Mouse (Mus musculus): ENCODE data around the gene Ptch1.

The Ptch1 gene

DNA sequence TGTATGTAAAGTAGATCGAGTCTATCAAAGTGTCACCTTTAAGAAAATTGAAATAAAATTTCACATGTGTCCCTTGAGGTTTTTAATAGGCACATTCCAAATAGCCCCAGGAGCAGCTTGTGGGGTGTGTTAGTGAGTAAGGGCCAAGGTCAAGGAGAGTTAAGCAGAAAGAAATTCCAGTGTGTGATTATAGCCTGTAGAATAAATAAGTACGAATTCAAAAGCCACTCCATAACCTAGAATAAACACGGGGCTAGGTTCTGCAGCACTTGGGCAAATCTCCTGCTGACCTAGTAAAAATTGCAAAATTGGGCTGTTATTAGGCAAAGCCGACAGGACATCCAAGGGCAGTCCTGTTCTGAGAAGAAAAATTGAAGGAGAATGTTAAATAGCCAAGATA is 38.4 kb downstream of the Ptch1 start:
- no peak for DNase-seq (ENCODE audit: low spot score)

DNA sequence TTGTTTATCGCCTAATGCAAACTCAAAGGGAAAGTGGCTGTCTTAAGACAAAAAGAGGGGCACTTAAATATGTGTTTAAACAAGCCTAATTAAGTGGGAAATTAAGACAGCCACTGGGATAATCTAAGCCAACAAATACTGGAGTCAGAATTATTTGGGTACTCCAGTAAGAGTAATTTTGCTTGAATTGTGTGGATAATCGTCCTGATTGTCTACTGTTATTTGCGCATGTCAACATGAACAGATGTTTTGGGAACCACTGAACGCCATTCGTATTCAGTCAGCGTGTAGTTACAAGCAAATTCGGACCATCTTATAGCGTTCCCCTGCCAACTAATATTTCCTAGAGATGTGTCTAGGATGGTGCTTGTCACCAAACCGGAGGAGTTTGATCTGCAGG is 42.5 kb downstream of the Ptch1 start:
- no peak for DNase-seq (ENCODE audit: low spot score)

DNA sequence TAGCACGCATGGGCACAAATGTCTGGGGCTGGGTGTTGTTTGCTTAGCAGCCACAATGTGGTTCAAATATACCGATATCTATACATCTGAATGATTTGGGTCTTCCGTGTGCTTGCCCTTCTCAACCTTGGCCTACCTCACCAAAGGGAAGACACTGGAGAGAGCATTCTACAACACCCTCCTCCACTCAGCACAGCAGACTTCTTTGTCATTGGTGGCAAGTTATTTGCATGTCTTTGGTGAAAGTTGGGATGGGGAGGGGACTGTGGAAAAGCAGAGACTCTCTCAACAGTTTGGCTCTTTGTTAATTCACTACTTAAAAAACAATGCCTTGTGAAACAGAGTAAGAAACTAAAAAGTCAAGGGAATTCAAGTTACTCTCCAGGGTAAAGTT is 43.0 kb downstream of the Ptch1 start:
- no peak for DNase-seq (ENCODE audit: low spot score)

DNA sequence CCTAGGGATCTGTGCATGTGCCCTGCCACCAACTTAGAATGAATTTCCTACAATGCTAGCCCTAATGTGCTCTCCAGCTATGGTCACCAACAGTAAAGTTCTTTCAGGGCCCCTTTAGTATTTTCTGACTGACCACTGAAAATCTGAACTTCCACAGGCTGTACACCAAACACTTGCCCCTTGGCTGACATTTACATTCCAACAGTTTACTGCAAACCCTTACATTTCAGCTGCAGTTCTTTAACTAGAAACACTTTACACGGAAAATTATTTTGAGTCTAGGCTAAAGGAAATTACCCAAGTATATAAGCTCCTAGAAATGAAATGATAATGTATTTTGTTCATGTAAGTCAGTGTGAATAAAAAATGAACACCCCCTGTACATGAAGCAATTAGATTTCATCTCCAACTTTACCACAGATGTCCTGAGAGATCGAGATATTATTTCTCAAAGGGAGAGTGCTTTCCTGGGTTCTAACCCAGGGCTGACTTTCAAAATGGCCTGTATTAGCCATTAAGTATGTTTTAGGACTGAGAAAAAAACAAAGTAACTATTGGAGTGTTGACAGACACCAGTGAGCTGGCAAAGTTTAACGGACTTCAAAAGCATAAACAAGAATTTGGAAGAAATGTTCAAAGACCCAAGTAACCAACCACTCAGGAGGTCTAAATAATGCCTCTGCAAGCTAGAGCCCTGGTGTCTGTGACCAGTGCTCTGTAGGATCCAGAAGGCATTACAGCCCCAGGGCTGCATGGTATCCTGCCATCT is 43.6 kb downstream of the Ptch1 start:
- no peak for DNase-seq (ENCODE audit: low spot score)

DNA sequence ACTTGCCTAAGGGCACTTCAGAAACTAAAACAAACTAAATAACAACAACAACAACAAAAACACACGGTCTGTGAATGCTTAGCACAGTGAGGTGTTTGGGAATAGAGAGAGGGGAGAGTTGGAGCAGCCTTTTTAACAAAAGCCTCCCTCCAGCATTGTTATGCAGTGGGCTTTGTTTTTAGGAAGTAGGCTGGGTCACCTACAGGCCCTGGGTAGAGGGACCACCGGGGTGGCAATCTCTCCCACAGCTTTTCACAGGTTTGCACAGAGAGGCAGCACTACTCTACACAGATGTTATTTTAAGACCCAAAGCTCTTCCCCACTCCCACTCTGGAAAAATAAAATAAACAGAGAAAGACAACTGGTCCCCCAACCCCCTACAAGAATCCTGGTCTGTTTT is 44.5 kb downstream of the Ptch1 start:
- no peak for DNase-seq (ENCODE audit: low spot score)

DNA sequence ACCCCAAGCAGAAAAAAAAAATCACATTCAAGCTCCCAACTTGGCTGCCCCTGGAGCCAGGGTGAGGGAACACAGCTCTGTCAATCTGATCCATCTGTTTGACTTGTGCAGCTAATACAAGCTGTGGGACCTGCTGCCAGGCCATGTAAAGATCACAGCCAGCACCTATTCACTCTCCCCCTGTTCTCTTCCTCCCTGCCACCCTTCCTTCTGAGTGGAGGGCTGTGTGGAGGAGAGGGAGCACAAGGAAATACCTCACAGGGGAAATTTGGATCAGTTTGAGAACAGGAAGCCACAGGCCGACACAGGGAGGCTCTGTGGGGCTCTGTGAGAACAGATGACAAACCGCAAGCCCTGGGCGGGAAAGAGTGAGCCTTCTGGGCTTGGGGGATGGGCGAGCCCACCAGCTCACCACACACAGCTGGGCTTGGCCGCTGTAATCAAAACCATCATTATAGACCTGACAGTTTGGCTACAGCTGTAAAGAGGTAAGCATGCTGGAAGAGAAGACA is 45.2 kb downstream of the Ptch1 start:
- peak; percentile 79 for DNase-seq (ENCODE audit: low spot score)

DNA sequence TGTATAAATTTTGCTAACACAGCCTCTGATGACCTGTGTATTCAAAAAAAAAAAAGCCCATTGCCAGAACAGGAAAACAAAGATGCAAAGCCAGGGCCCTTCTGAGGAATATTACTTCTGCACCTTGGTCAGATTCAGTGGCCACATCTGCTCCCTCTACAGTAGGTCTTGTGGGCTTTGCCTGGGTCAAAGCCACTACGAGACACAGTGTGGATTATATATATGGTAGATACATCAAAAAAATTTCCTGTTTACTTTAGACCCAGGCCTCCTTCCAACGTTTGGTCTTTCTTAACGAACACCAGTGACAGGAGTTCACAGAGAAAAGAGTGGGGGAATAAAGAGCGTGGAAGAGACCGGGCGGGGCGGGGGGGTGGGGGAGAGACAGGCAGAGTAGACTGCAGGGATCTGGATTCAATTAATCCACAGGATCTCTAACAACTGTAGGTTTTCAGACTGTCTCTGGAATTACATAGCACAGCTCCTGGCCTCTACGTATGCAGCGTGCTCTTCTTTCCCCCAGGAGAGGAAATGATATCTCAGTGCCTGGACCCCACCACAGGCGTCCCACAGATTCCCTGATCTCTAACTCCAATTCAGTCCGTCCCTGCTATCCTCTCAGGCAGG is 47.7 kb downstream of the Ptch1 start:
- DNase-seq (ENCODE audit: low spot score): peak; percentile 42

DNA sequence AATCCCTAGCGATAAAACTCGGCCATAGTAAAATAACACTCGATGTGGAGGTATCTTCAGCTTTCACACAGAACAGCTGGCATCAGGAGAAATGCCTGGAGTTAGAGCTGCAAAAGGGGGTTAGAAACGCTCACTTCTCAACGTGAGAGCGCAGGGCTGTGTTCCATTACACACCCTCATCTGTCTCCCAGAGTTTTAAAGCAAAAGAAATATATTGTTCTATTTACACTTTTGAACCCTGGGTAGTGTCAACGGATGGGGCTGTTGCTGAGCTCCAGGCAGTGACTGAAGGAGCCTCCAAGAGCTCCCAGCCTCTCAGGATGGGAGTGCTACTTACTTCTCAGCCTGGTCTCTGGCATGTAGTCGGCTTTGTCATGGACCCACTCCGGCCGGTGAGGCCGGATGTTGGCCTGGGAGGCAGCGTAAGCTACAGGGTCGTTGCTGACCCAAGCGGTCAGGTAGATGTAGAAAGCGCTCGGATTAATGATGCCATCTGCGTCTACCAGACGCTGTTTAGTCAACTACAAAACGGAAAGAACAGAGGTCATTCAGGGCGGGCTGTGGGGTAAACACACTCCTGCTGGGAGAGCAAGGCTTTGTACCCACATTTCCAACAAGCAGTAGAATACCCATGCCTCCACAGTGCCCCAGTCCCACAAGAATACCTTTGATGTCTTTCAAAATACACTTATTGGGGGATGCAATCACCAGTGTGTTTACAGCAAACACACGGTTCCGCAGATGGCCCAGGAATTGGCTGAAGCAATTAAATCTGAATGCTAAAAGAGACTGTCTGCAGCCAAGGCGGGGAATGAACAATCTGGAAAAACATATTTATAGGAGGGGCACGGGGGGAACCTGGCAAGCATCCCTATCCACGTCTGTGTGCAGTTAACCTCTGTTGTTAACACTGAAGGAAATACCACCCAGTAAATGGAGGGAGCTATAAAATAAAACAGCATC is 48.5 kb downstream of the Ptch1 start:
- DNase-seq (ENCODE audit: low spot score): no peak

DNA sequence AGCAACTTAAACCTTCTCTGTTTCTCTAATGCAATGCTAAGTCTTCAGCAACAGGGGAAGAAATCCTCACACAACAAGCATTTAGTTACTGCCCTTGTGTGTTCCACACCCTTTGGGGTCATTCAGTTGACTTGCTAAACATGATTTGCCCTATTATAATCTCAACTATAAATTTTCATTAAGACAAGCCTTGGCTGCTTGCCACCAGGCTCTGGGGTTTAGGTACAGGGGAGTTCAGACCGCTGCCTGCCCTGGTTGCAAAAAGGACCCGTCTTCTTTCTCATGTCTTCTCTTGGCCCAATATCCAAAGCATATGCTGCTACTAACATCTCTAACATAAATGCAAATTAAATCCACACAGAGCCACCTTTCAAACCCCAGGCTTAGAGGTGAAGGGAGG is 49.3 kb downstream of the Ptch1 start:
- no peak for DNase-seq (ENCODE audit: low spot score)

DNA sequence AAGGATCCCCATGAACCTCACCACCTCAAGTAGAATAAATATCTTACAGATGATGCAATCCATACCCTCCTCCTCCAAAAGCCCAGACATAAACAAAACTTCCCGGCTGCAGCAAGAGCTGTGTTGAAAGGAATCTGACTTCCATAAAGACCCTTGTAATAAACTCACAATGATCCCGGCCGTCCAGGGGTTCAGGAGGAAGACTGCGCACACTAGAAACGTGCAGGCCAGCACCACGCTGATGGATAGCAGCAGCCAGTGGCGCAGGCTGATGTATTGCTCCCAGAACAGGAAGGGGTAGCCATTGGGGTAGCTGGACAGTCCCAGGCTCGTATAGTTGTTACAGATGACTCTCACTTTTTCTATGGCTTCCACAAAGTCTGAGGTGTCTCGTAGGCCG is 50.6 kb downstream of the Ptch1 start:
- no peak for DNase-seq (ENCODE audit: low spot score)

DNA sequence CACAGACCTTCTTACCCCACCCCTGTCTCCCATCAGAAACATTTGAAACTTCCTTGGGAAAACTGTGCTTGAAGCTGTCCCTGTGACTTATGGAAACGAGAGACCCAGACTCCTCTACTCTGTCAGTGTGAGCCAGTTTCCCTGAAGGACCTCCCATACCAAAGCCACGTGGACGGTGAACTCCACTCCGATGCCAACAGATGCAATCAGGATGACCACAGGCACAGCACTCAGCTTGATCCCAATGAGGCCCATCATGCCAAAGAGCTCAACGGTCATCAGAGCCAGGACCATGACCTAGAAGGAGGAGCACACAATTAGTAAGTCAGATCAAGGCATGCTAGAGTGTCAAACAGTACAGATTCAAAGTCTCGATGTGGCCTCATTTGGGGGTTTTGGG is 53.3 kb downstream of the Ptch1 start:
- DNase-seq (ENCODE audit: low spot score): no peak

DNA sequence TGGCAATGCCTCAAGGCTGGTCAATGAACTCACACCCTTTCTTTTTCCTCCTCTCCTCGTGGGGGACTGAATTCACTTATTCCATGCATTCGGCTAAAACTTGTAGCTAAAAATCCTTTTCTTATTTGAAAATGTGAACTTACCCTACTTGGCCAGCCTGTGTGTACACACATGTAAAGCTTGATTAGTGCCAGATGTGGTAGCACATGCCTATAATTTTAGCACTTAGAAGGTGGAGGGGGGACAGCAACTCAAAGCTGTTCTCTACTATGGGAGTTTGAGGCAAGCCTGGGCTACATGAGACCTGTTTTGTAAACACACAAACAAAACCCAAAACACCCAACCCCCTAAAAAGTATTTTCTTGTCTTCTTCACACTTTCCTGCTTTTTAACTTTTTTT is 56.9 kb downstream of the Ptch1 start:
- no peak for DNase-seq (ENCODE audit: low spot score)

DNA sequence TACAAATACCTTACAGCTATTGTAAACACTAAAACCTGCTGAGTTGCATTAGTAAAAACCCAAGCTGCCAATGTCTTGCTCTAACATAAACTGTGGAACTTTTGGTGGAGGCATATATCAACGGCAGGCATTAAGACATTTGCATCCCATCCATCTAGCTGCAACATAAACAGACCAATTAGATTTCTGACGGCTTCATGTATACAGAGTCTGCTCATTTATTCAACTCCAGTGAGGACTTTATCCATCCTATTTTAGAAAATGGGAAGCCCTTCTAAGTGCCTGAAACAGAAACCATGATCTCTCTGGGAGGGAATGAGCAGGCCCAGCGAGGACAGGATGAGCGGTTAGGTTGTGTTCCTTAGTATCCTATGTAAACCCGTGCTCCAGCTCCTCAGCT is 57.9 kb downstream of the Ptch1 start:
- DNase-seq (ENCODE audit: low spot score): no peak

DNA sequence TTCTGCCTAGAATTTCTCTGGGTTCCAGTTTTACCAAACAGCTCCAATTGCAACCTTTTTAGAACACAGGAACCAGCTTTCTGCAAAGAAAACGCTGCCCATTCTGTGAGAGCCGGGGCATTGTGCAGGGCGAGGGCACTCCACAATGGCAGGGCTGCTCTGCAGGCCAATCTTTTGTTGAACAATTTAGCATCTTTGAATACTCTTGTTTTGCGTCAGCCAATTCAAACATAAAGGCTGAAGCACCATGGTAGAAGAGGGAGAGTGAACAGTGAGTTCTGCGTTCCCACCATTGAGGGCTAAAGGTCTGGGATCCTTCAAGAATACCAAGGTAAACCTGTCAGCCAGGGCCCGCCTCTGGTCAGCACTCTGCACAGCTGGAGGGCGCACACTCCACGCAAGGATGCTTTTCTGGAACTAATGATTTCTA is 58.5 kb downstream of the Ptch1 start:
- DNase-seq (ENCODE audit: low spot score): peak; percentile 57

DNA sequence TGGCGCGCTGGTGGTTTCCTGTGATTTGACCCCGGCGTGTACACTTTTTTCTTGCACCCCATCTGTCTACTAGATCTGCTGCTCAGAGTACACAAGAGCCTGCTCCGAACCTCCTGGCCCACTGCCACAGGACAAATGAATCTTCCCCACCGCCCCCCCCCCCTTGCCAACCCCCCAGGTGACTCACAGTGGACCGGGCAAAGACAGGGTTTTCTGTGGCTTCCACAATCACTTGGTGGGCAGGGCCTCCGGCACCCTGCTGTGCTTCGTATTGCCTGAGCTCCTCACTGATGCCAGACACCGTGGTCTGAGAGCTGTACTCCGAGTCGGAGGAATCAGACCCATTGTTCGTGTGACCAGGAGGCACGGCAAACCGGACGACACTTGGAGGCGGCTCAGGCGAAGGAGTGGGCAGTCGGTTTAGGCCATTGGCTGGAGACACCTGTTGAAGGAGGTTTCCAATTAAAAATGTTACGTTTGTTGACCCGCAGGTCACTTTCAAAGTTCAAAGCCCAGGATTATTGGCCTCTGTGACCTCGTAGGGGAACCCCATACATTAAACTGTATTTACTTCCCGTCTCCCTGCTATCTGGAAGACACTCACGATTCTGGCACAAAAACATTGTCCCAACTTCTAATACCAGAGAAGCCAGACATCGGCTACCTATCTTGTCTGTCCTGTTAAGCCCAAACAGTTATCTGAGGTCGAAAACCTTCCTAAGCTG is 59.9 kb downstream of the Ptch1 start:
- DNase-seq (ENCODE audit: low spot score): peak; percentile 57

DNA sequence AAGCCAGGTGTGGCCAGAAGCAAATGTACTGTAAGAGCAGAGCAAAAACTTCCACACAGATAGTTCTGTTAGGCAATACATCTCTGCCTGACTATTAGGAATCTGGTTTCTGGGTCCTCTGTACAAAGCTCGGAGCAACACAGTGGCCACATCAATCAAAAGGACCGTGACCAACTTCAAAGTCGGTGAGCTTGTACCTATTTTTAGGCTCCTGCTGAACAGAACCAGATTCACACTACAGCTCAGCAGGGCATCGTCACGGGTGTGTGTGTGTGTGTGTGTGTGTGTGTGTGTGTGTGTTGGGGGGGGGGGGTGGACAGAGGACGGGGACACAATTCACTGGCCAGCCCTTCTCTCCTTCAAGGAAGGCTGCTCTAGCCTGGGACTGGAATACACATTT is 61.0 kb downstream of the Ptch1 start:
- peak; percentile 54 for DNase-seq (ENCODE audit: low spot score)

DNA sequence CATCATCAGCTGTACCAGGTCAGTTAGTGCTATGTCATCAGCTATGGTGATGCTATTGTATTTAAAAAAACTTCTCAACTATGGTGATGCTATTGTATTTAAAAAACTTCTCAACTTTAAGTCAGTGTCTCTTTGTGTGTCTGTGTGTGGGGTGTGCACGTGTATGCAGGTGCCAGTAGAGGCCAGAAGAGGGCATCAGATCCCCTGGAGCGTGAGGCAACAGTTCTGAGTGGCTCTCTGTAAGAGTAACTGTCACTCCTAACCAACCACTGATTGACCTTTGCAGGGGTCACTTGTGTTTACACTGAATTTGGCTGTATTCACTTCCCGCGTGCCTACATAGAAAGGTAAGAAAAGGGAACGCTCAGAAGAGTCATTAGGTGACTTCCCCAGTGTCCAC is 65.6 kb downstream of the Ptch1 start:
- DNase-seq (ENCODE audit: low spot score): no peak

DNA sequence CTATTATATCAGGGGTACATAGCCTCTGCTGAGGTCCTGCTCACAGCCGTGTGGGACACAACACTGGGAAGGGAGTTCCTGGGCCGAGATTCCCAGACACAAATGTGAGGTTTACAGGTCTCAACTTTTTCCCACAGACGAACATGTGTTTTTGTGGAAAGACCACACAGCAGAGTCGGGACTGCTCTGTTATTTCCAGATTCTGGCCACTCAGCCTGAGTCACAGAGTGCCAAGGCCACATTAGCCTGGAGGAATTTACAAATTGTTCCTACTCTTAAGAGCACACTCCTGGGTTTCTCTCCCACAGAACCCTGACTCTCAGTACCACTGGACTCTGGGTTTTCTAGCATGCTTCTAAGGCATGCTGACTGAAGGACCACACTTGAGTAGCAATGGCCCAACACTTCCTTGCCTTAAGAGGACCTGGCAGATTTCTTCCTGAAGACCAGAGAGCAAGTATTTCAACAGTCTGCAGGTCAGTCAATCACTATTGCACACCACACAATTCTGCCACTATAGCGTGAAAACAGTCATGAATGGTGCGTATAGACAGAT is 66.3 kb downstream of the Ptch1 start:
- no peak for DNase-seq (ENCODE audit: low spot score)

DNA sequence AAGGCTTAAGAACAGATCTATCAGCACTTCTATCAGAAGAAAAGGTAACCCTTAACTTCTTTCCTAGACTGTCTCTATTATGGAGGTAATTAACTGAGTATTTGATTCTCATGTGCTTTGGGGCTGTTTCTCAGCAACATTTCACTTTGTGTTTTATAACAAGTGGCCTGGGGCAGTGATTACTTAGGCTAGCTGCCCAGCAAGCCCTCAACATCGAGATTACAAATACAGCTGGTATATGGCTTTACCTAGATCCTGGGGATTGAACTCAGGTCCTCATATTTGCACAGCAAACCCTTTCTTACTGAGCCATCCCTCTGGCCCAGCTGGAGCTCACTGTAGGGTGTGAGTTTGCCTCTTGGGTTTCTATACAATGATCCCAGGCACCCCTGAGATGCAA is 67.0 kb downstream of the Ptch1 start:
- DNase-seq (ENCODE audit: low spot score): no peak

DNA sequence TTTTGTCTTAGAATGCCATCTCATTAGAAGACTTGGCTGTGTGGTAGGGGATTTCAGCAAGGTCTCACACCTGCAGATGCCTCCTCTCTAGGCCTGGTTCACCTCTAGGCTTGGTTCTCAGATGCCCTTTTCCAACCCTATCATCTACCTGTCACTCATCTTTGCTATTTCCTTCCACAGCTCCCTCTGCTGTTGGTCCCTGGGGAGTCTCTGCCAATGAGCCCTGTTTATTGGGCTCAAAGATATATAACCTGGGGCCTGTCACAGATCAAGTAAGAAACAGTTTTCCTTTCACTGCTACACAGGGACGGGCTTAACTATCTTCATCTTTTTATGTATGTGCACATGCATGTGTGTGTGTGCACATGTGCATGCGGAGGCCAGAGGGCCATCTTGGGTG is 71.0 kb downstream of the Ptch1 start:
- no peak for DNase-seq (ENCODE audit: low spot score)

DNA sequence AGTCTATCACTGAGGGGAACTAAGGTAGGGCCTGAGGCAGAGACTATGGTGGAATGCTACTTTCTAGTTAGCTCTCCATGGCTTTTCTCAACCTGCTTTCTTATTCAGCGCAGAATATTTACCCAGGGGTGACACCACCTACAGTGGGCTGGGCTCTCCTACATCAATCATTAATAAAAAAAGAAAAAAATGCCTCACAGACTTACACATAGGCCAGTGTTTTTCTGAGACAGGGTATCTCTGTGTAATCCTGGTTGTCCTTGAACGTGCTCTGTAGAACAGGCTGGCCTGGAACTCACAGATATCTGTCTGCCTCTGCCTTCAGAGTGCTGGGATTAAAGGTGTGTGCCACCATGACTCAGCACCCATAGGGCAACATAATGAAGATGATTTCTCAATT is 73.9 kb downstream of the Ptch1 start:
- no peak for DNase-seq (ENCODE audit: low spot score)

Measured in embryo, embryonic 10 days (tissue).